Mouse (Mus musculus): Measurements from ENCODE around the gene Dars2.
"Not testable (repeated sequence)": the region's sequence is repeated elsewhere in the genome, so short reads cannot be mapped to it uniquely, and the experiment has no call there.

Dars2 gene

DNA sequence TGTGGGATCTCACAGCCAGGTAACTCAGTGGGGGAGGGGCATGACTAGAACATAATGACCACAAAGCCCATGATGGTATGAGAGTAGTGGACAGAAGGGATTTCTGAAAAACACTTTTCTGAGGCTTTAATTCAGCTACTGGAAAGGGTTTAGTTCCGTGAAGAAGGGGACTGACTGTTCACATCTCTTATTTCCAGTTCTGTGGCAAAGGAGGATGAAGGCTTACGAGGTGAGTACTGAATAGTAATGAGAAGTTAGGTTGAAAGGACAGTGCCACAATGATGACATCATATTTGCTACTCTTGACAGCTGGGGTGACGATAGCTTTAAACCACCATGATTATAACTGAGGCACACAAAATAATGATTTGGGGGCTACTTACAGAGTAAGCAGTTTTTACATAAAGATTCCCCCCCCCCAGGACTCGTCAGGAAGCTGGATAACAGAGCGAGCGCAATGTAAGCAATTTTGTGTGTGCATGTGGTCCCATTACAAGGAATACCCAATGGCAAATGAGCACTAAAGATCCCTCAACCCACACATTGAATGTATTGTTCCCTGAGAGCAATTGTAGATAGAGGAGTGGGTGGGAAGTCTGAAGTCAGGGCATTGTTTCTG lies 34.6 kb downstream of the Dars2 start:
- in situ Hi-C loops (cut with MboI, MseI) = no loop called here

DNA sequence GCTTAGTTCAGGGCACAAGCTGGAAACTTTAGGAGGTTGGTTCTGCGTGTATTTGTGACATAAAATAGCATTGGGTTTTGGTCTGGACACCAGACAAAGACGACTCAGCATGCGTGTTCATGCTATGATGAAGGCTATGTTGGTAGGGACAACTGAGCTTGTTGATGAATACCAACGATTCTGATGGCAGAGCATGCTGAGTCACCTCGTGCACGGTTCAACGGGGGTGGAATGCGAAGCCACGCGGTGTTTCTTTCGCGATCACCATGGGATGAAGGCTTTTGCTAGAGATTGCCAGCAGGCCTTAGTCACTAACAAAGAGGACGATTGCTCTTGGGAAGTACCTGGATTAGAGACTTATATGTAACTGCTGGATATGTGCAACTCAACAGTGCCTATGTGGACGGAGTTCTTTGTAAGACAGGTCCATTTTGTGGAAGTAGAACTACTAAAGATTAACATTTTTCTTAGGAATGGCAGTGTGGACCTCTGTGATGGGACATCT lies 35.1 kb downstream of the Dars2 start:
- in situ Hi-C loops (cut with MboI, MseI) = no loop called here

DNA sequence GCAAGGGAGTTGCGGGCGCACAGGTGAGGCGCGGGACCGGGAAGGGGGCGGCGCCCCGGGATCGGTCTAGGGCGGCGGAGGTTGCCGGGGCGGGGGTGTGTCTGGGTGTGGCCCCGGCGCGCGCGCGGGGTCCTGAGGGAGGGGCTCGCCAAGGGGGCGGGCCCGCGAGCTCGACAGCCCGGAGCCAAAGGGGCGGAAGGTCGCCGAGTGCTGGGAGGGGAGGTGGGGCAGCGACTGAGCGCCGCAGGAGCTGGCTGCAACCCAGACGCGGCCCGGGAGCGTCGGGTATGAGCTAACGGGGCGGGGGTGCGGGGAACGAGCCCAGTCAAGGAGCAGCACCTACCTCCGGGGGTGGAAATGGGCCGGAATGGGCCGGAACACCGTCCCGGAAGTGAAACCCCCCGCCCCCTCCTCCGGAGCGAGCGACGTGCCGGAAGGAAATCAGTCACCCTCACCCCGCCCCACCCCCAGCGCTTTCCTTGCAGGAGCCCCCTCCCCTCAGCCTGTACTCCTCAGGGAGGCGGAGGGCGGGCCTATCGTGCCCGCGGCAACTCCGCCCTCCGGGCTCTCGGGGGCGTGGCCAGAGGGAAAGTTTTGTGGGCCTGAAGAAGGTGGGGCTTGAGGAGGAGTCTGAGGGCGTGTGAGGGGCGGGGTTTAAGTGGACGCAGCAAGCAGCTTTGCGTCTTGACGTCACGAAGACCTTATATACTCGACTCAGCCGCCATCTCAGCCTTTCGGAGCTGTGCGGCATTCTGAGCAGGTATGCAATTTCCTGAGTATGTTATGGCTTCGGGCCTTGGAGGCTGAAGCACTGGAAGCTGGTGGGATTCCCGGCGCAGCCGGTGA lies 35.8 kb downstream of the Dars2 start, which contains the start of gene Zbtb37:
Gene Zbtb37 (minus strand): TSS at position 415 of the 846 bp plus-strand sequence.
- in situ Hi-C loops (cut with MboI, MseI) = no loop called here

DNA sequence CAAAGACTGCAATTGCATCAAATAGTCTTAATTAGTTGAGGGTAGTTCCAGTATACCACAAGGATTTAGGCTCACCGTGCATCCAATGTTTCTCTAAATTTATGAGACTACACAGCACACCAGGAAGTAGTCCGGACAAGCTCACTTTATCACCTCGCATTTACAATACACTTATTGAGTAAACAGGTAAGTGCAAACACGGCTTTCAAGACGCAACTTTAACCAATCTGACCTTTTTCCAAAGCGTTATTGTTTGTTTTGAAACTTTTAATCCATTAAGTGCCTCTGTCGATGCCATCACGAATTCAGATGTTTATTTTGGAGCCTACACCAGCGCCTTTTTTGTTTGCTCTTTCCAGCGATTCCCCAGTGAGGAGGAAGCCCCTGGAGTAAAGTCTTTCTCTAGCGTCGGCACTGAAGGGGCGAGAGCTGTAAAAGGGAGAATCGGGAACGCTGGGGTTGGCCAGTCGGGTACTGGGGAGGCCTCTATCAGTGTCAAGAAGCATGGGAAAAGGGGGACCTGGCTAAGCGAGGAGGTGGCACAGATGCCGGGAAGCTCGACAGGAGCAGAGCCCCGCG lies 36.5 kb downstream of the Dars2 start:
- in situ Hi-C loops (cut with MboI, MseI) = no loop called here

DNA sequence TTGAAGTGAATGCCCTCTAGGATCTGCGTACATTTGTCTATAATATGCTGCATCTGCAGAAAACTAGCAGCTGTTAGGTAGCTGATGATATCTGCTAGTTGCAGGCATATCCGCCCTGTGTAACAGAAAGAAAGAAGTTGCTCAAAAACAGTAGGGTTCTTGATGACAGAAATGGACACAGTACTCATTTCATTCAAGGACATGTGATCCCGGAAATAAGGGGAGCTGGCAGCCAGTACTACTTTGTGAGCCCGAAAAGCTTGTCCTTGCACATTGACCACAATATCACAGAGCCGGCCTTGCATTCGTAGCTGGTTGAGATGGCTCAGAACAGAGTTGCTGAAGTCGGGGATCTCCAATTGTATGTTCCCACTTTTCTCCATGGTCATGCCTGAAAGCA lies 38.1 kb downstream of the Dars2 start:
- in situ Hi-C loops (cut with MboI, MseI) = no loop called here

DNA sequence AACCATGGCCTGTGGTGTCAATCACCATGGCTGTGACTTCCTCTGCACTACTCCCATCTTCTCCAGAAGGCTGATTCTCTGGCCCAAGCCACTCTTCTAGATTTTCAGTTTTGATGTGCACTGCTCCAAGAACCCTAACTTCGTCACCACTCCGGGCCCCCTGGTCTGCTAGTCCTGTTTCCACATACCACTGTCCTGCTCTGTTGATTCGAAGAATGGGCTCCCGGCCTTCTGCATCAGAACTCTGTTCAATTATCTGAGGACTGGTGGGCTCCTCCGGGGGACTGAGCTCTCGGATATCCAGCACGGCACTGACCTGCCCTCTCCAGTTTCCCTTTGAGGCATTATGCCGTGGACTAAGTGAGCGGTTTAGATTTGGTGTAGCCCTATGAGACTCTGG lies 38.6 kb downstream of the Dars2 start:
- in situ Hi-C loops (cut with MboI, MseI) = no loop called here

DNA sequence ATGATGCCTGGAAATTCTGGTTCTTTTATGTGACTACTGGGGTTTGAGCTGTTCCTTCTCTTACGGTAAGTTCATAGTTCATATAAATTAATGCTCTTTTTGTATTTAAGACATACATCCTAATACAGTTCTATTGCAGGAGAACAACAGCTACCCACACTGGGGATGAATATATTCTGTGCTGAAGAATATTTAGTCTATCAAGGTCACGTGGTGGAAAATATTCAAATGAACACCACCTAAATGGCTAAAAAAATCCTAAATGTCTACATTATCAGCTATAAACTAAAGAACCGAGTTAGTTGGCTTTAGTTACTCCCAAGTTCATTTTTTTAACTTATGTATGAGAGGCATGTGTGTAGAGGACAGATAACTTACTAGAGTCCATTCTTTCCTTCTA lies 40.4 kb downstream of the Dars2 start:
- in situ Hi-C loops (cut with MboI, MseI) = no loop called here

DNA sequence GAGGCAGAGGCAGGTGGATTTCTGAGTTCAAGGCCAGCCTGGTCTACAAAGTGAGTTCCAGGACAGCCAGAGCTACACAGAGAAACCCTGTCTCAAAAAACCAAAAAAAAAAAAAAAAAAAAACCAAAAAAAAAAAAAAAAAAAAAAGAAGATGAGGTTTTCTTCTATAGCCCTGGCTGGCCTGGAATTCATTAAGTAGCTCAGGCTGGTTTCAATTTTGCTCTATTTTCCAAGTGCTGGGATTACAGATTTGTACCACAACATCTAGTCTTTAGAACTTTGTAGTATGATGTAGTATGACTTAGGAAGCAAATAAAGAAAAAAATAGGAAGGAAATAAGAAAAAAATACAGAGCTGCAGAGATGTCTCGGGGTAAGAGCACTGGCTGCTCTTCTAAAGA lies 42.0 kb downstream of the Dars2 start:
- in situ Hi-C loops (cut with MboI, MseI) = not testable (repeated sequence)

DNA sequence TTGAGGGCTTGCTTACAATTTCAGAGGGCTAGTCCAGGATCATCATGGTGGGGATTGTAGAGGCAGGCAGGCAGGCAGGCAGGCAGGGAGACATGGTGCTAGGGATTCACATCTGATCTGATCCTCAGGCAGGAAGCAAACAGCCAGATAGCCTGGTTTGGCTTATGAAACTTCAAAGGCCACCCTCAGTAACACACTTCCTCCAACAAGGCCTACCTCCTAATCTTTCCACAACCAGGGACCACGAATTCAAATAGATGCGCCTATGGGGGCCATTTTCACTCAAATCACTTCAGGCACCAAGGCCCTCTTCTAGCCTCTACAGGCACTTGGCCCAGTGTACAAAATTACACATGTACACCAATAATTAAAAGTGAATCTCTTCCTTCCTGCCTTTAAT lies 43.3 kb downstream of the Dars2 start:
- in situ Hi-C loops (cut with MboI, MseI) = no loop called here

DNA sequence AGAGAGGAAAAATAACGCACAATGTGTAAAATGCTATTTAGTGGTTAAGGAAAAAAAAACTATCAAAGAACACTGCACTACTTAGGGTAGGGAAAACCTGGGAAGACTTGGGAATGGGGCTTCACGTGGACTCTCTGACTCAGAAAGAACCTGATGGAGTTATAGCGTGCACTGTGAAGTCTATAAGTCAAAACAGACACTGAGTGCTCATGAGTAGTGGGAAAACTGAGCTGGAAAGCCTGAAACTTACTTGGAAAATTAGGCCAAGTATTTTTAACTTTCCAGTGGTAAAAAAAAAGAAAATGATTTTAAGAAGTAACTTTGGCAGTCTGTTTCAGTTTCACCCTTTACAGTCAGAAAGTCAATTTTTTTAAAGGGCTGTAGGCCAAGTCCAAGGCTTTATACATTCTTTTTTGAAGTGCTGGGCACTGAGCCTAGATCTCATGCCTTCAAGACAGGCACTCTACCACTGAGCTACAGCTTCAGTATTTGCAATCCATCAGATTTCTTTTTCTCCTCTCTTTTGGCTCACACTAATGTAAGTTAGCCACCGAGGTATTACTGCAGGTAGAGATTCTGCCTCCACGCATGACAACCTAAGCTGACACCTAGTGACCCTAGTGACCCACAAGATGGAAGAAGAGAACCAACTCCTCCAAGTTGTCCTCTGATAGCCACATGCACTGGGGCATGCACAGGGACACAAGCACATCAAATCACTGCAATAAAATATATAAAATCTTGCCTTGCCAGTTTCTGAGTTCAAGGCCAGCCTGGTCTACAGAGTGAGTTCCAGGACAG lies 44.8 kb downstream of the Dars2 start:
- in situ Hi-C loops (cut with MboI, MseI) = no loop called here

DNA sequence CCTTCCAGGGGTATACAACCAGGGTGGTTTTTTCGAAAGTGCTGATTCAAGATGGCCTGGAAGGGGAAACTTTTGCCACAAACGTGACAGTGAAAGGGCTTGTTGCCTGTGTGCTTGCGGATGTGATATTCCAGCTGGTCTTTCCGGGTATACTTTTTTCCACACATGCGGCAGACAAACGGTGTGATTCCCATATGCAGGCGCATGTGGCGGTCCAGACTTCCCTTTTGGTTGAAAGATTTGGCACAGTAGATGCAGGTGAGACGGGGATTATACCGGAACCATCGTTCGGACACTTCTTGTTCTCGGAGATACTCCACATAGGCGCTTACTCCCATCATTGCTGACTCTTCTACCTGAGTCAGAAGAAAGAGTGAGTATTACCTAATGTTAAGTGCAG lies 50.4 kb downstream of the Dars2 start:
- in situ Hi-C loops (cut with MboI, MseI) = loop anchor here in 1 of 2 experiments (5.0 kb wide), 1 partner anchor 38 kb away; no protein-coding TSS in a partner anchor

DNA sequence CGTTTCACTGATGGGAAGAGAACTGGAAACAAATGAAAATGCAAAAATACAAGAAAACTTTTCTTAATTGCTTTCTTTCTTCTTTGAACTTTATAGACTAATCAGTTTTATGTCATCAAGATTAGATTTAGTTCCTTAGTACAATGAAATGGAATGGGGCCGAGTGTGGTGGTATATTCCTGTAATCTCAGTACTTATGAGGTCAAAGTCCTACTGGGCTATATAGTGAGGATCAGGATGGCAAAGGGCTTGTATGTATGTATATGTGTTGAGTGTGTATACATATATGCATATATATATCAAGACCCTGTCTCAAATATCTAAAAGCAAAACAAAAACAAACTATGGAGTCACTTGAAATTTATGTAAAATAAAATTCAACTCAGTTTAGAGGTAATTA lies 54.1 kb downstream of the Dars2 start:
- in situ Hi-C loops (cut with MboI, MseI) = no loop called here

DNA sequence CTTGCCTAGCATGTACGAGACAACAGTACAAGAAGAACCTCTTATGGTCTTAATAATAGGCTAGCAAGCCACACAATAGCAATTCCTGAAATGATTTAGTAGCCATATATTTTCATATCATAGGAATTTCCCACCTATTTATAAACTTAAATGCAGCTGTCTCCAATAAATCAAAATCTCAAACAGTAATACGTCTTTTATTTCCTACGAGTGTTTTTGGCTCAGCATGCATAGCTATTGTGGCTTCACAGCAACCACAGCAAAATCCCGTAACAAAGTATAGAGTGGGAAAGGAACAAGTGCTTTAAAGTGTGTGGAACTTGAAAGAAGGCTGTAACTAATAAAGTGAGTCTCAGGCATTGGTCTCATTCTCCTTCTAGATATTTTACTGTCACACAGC lies 60.0 kb downstream of the Dars2 start:
- in situ Hi-C loops (cut with MboI, MseI) = no loop called here

DNA sequence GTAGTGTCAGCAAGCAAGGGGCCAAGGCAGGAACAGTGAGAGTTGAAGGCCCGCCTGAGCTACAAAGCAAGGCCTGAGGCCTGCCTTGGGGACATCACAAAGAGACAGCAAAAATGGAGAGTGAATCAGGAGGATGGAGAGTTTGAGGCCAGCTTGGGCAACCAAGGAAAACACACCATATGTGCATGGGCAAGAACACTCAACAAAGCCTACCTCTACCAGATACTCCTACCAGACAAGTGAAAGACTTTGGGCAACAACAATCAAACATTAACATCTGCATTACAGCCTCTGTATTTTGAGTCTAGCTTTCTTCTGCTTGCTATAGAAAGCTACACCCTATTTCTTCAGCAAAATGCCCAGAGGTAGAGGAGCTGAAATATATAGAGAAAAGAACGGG lies 62.4 kb downstream of the Dars2 start:
- in situ Hi-C loops (cut with MboI, MseI) = no loop called here

DNA sequence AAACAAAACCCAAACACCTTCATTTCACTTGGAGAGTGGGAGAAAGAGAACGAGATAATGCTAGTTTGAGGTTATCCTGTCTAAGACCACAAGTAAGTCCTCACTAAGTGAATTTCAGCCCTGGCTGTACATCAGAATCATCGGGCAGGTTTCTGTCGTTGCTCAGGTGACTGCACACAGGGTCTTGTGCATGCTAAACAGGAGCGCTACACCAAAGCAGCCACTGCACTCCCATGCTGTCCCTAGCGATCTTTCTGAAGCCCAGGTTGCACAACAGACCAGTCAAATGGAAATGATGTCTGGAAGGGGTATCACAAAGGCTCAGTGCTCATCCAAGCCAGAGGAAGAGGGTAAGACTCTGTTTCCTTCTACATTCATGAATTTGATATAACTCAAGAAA lies 64.0 kb downstream of the Dars2 start:
- in situ Hi-C loops (cut with MboI, MseI) = no loop called here

DNA sequence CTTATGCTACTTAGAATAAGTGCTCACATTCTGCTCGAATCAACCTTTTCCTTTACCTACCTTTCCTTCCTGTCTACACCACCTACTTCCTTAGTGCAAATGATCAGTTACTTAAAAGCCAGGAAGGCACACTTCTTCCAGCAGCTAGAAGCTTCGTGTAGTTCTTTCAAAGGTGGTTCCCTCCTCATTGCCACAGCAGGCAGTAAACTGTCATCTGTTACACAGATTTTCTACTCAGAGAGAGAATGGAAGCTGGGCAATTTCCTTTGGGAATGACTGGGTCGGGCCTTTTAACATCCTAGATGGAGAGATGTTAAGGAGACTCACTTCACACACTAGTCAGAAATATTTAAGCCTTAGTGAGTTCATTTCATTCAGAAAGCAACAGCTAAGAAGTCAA lies 64.9 kb downstream of the Dars2 start:
- in situ Hi-C loops (cut with MboI, MseI) = no loop called here

DNA sequence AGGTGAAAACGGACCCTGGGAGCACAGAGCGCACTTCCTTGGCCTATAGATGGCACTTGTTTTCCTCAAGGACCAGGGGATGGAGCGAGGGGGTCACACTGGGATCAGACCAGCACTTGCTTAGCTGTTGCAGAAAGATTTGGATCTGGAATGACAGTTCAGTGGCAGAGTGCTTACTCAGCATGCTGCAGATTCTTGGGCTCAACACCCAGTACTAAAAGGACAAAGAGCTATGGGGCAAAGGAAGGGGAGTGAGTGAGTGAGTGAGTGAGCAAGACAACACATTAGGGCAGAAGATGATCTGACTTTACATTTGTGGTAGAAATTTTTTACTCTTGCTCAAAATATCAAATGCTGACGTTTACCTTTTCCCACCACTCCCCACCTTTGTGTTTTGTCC lies 65.5 kb downstream of the Dars2 start:
- in situ Hi-C loops (cut with MboI, MseI) = no loop called here

DNA sequence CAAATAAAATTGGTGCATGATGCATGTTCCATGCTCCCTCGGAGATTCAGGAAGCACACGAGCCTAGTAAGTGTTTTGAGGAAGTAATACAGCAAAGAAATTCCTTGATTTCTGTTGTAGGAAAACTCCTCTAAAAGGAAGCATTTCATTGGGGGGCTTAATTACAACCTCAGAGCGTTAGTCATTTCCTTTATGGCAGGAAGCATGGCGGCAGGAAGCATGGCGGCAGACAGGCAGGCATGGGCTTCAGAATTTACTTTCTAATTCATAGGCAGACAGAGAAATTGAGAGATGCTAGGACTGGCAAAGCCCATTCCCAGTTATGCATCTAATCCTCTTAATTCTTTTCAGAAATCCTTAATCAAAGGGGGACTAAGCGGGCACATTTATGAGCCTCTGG lies 76.6 kb downstream of the Dars2 start:
- in situ Hi-C loops (cut with MboI, MseI) = no loop called here
